Mouse (Mus musculus) bone marrow macrophage, adult 2 months (primary cell): ENCODE measurements around the gene Cntnap1.

Experiments
- CTCF ChIP-seq: IDR thresholded peaks from 2 replicates; pipeline ENCODE4 v1.5.1; 2012; ENCODE audit warnings: low read depth, mild to moderate bottlenecking, low read length, moderate library complexity
- POLR2A ChIP-seq: IDR thresholded peaks from 2 replicates; pipeline ENCODE4 v1.6.1; 2012; ENCODE audit warnings: mild to moderate bottlenecking, low read depth, low read length, borderline replicate concordance

DNA sequence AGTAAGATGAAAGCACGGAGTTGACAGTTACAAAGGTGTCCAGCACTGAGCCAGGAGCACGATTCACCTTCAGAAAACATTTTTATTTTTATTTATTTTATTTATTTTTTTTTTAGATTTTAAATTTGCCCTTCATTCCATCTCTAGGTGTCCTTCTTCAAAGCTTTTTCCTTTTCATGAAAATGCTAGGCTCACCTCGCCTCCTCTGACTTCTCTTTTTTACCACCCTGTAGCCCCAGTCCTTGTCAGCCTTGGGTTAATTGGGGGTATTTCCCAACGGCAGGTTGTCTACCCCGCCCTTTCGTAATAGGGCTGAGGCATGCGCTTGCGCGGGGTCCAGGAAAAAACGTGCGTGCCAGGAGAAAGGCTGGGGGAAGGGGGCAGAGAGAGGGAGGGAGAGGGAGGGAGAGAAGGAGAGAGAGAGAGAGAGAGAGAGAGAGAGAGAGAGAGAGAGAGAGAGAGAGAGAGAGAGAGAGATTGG lies 5.4 kb downstream of the Cntnap1 start:
- TF ChIP-seq POLR2A (no peak), CTCF (no peak)
